Mouse (Mus musculus) midbrain, embryonic 12.5 days (tissue): ENCODE measurements around the gene Tnfrsf19. TPM values are rescaled to one million over a fixed set of nuclear protein-coding genes. Genes with fewer than 3 reads are reported as not detected.
A peak's percentile ranks its signal among the peaks of the same experiment; 100 is the strongest.

Experiments used
- ATAC-seq: fragments of 200-750 bp; cut with Nextera tagmentation; 2 replicates; pipeline ENCODE4 v1.8.0; 2017; ENCODE audit warnings: low read depth, moderate TSS enrichment, moderate library complexity; ENCODE audit not compliant: low FRiP score
- H3K27ac ChIP-seq: fragments of 300-500 bp; sonication (generic); replicated peaks from 2 replicates; pipeline ENCODE4 v1.5.1; 2016; ENCODE audit warnings: mild to moderate bottlenecking
- H3K27me3 ChIP-seq: fragments of 300-500 bp; sonication (generic); 2 replicates; pipeline ENCODE4 v1.6.1; 2016; ENCODE audit warnings: mild to moderate bottlenecking
- H3K36me3 ChIP-seq: fragments of 300-500 bp; sonication (generic); 2 replicates; pipeline ENCODE4 v1.6.1; 2016
- H3K4me1 ChIP-seq: fragments of 300-500 bp; sonication (generic); 2 replicates; pipeline ENCODE4 v1.6.1; 2016
- H3K4me2 ChIP-seq: fragments of 300-500 bp; sonication (generic); replicated peaks from 2 replicates; pipeline ENCODE4 v1.6.1; 2016; ENCODE audit warnings: mild to moderate bottlenecking, moderate library complexity
- H3K4me3 ChIP-seq: fragments of 300-500 bp; sonication (generic); 2 replicates; pipeline ENCODE4 v1.5.1; 2016; ENCODE audit warnings: mild to moderate bottlenecking
- H3K9ac ChIP-seq: fragments of 300-500 bp; sonication (generic); replicated peaks from 2 replicates; pipeline ENCODE4 v1.6.1; 2016; ENCODE audit warnings: mild to moderate bottlenecking, moderate library complexity
- H3K9me3 ChIP-seq: fragments of 300-500 bp; sonication (generic); 2 replicates; pipeline ENCODE4 v1.6.1; 2016; ENCODE audit warnings: mild to moderate bottlenecking
- WGBS: fragments of 180-500 bp; shearing (Covaris S2); methylation state at CpG from one replicate; pipeline ENCODE4 v1.1.7; 2016; 5-methylcytosine and 5-hydroxymethylcytosine counted together
- polyA plus RNA-seq: library from polyadenylated mRNA; unstranded; fragments of >200 nt; fragmentation: Nextera tagmentation; extraction: Ambion mirVana; gene quantifications from 2 replicates; pipeline ENCODE4 v1.2.1, GENCODE M21; 2016

The Tnfrsf19 gene
- polyA plus RNA-seq = 70.2 and 80.5 TPM in 2 replicates

- ATAC-seq = peak; percentile 97
Measured at GRCm38 (mm10) chr14:61046091-61046681, at the start of gene Tnfrsf19. Gene Tnfrsf19, minus strand, starts transcription at chr14:61046490.

GRCm38 (mm10) chr14:61092073-61092472 is 45.8 kb upstream of the Tnfrsf19 start:
- Histone ChIP-seq H3K4me3 (no peak overlapping the region), H3K9ac (no peak overlapping the region), H3K9me3 (no peaks in the 10 kb centered on the region), H3K27me3 (no peaks in the 10 kb centered on the region), H3K4me1 (no peaks in the 10 kb centered on the region), H3K27ac (no peak overlapping the region), H3K36me3 (no peaks in the 10 kb centered on the region), H3K4me2 (no peak overlapping the region)
- WGBS = 93% methylated on average over 3 of the region's 3 CpGs
- no peak for ATAC-seq

More at GRCm38 (mm10) chr14:61046091-61046681, at the start of gene Tnfrsf19:
- peaks cover 35% of the 10 kb centered on the region for H3K4me1 ChIP-seq
- H3K4me3 ChIP-seq = peak within 1 kb of the TSS; percentile 49
- H3K9ac ChIP-seq = peak within 1 kb of the TSS; percentile 59
- H3K36me3 ChIP-seq = no peaks in the 10 kb centered on the region
- H3K9me3 ChIP-seq = no peaks in the 10 kb centered on the region
- WGBS = under 1% methylated on average over 38 of the region's 38 CpGs
- H3K27me3 ChIP-seq = peaks cover 15% of the 10 kb centered on the region; the same call in 1 of the 2 replicates
- peak within 1 kb of the TSS; percentile 88 for H3K4me2 ChIP-seq
- peak within 1 kb of the TSS; percentile 88 for H3K27ac ChIP-seq

- no peak overlapping the region for H3K27ac ChIP-seq
- no peak overlapping the region for H3K4me3 ChIP-seq
- no peaks in the 10 kb centered on the region for H3K9me3 ChIP-seq
- H3K4me2 ChIP-seq = no peak overlapping the region
- WGBS = 85% methylated on average over 5 of the region's 5 CpGs
- no peaks in the 10 kb centered on the region for H3K36me3 ChIP-seq
- no peak overlapping the region for H3K9ac ChIP-seq
- H3K27me3 ChIP-seq = no peaks in the 10 kb centered on the region
- H3K4me1 ChIP-seq = no peaks in the 10 kb centered on the region
- no peak for ATAC-seq
Measured at GRCm38 (mm10) chr14:61090955-61091354, 44.7 kb upstream of the Tnfrsf19 start.

GRCm38 (mm10) chr14:61088187-61088586 is 41.9 kb upstream of the Tnfrsf19 start:
- no peaks in the 10 kb centered on the region for H3K4me1 ChIP-seq
- no peak for ATAC-seq
- no peaks in the 10 kb centered on the region for H3K36me3 ChIP-seq
- no peak overlapping the region for H3K9ac ChIP-seq
- no peaks in the 10 kb centered on the region for H3K27me3 ChIP-seq
- no peak overlapping the region for H3K4me3 ChIP-seq
- H3K27ac ChIP-seq = no peak overlapping the region
- no peak overlapping the region for H3K4me2 ChIP-seq
- H3K9me3 ChIP-seq = no peaks in the 10 kb centered on the region
- 81% methylated on average over 8 of the region's 8 CpGs for WGBS

GRCm38 (mm10) chr14:61085325-61085724 is 39.0 kb upstream of the Tnfrsf19 start:
- no peak overlapping the region for H3K27ac ChIP-seq
- no peaks in the 10 kb centered on the region for H3K27me3 ChIP-seq
- WGBS = 66% methylated on average over 3 of the region's 3 CpGs
- H3K4me2 ChIP-seq = no peak overlapping the region
- H3K36me3 ChIP-seq = no peaks in the 10 kb centered on the region
- H3K4me3 ChIP-seq = no peak overlapping the region
- ATAC-seq = no peak
- no peaks in the 10 kb centered on the region for H3K4me1 ChIP-seq
- H3K9ac ChIP-seq = no peak overlapping the region
- H3K9me3 ChIP-seq = no peaks in the 10 kb centered on the region

- WGBS = 63% methylated on average over 1 of the region's 1 CpGs
- H3K4me1 ChIP-seq = no peaks in the 10 kb centered on the region
- no peak for ATAC-seq
Measured at GRCm38 (mm10) chr14:61069555-61069954, 23.3 kb upstream of the Tnfrsf19 start.

GRCm38 (mm10) chr14:61061729-61062128 is 15.4 kb upstream of the Tnfrsf19 start:
- Histone ChIP-seq H3K27ac (0 out of 2 replicates have a peak overlapping the region, but pooled peaks have one; percentile 35), H3K27me3 (peaks cover 11% of the 10 kb centered on the region; the same call in 1 of the 2 replicates), H3K9me3 (no peaks in the 10 kb centered on the region), H3K4me1 (peaks cover 17% of the 10 kb centered on the region), H3K9ac (no peak overlapping the region), H3K4me3 (no peak overlapping the region), H3K4me2 (no peak overlapping the region), H3K36me3 (no peaks in the 10 kb centered on the region)
- WGBS = 19% methylated on average over 3 of the region's 3 CpGs
- ATAC-seq = 0 out of 2 replicates have a peak, but pooled peaks have one; percentile 38

More at GRCm38 (mm10) chr14:61069555-61069954, 23.3 kb upstream of the Tnfrsf19 start:
- Histone ChIP-seq H3K36me3 (no peaks in the 10 kb centered on the region), H3K9me3 (no peaks in the 10 kb centered on the region), H3K4me2 (no peak overlapping the region), H3K27ac (no peak overlapping the region), H3K27me3 (0 out of 2 replicates have a peak, but pooled peaks cover 4% of the 10 kb centered on the region), H3K4me3 (no peak overlapping the region), H3K9ac (no peak overlapping the region)

GRCm38 (mm10) chr14:61059316-61059945 is 13.1 kb upstream of the Tnfrsf19 start:
- Histone ChIP-seq H3K4me2 (no peak overlapping the region), H3K4me3 (no peak overlapping the region), H3K9ac (no peak overlapping the region), H3K27ac (no peak overlapping the region), H3K36me3 (no peaks in the 10 kb centered on the region), H3K27me3 (peaks cover 11% of the 10 kb centered on the region), H3K9me3 (no peaks in the 10 kb centered on the region), H3K4me1 (peaks cover 27% of the 10 kb centered on the region)
- 90% methylated on average over 9 of the region's 9 CpGs for WGBS
- no peak for ATAC-seq

- 0 out of 2 replicates have a peak overlapping the region, but pooled peaks have one; percentile 29 for H3K9ac ChIP-seq
- WGBS = 7% methylated on average over 11 of the region's 11 CpGs
Measured at GRCm38 (mm10) chr14:61056962-61057361, 10.7 kb upstream of the Tnfrsf19 start.

GRCm38 (mm10) chr14:61056445-61056844 is 10.2 kb upstream of the Tnfrsf19 start:
- H3K27me3 ChIP-seq = peaks cover 16% of the 10 kb centered on the region
- no peaks in the 10 kb centered on the region for H3K36me3 ChIP-seq
- no peaks in the 10 kb centered on the region for H3K9me3 ChIP-seq
- 0 out of 2 replicates have a peak overlapping the region, but pooled peaks have one; percentile 29 for H3K9ac ChIP-seq
- H3K4me1 ChIP-seq = peaks cover 20% of the 10 kb centered on the region
- peak overlapping the region; percentile 55 for H3K4me2 ChIP-seq
- WGBS = under 1% methylated on average over 16 of the region's 16 CpGs
- H3K27ac ChIP-seq = no peak overlapping the region
- H3K4me3 ChIP-seq = peak overlapping the region; percentile 32
- no peak for ATAC-seq

More at GRCm38 (mm10) chr14:61056962-61057361, 10.7 kb upstream of the Tnfrsf19 start:
- H3K27me3 ChIP-seq = peaks cover 16% of the 10 kb centered on the region
- H3K4me2 ChIP-seq = peak overlapping the region; percentile 55
- peaks cover 25% of the 10 kb centered on the region for H3K4me1 ChIP-seq
- ATAC-seq = no peak
- H3K9me3 ChIP-seq = no peaks in the 10 kb centered on the region
- no peaks in the 10 kb centered on the region for H3K36me3 ChIP-seq
- peak overlapping the region; percentile 32 for H3K4me3 ChIP-seq
- H3K27ac ChIP-seq = no peak overlapping the region

GRCm38 (mm10) chr14:61055864-61056263 is 9.6 kb upstream of the Tnfrsf19 start:
- peaks cover 16% of the 10 kb centered on the region for H3K27me3 ChIP-seq
- no peak overlapping the region for H3K4me3 ChIP-seq
- no peak for ATAC-seq
- H3K9me3 ChIP-seq = no peaks in the 10 kb centered on the region
- no peak overlapping the region for H3K9ac ChIP-seq
- peaks cover 14% of the 10 kb centered on the region for H3K4me1 ChIP-seq
- WGBS = 40% methylated on average over 1 of the region's 1 CpGs
- no peak overlapping the region for H3K27ac ChIP-seq
- H3K4me2 ChIP-seq = peak overlapping the region; percentile 55
- H3K36me3 ChIP-seq = no peaks in the 10 kb centered on the region

- no peak for ATAC-seq
- Histone ChIP-seq H3K4me3 (no peak overlapping the region), H3K27ac (no peak overlapping the region), H3K4me2 (no peak overlapping the region), H3K27me3 (peaks cover 15% of the 10 kb centered on the region; the same call in 1 of the 2 replicates), H3K36me3 (no peaks in the 10 kb centered on the region), H3K9ac (no peak overlapping the region), H3K4me1 (peaks cover 21% of the 10 kb centered on the region), H3K9me3 (no peaks in the 10 kb centered on the region)
- 96% methylated on average over 3 of the region's 3 CpGs for WGBS
Measured at GRCm38 (mm10) chr14:61052163-61052562, 5.9 kb upstream of the Tnfrsf19 start.
